Mouse (Mus musculus): ENCODE data around the gene Fitm1.

GRCm38 (mm10) chr14:55581981-55582681 is 6.7 kb downstream of the Fitm1 start:
- peak; percentile 72 for TF ChIP-seq CTCF (IDR thresholded peaks at IDR 0.05; ENCODE audit: low read depth, low read length)
- no peak for TF ChIP-seq POLR2A (IDR thresholded peaks at IDR 0.05; ENCODE audit: extremely low read depth, insufficient read depth, low read length)
